Mouse (Mus musculus) frontal cortex, postnatal 25 days (tissue): Measurements from ENCODE around the gene Cfi.

Source experiments
- DNase-seq, 2 experiments: peaks; one replicate each; pipeline ENCODE4 v3.0.0; 2022; ENCODE audit warnings: low spot score in 2 of 2

Gene Cfi

DNA sequence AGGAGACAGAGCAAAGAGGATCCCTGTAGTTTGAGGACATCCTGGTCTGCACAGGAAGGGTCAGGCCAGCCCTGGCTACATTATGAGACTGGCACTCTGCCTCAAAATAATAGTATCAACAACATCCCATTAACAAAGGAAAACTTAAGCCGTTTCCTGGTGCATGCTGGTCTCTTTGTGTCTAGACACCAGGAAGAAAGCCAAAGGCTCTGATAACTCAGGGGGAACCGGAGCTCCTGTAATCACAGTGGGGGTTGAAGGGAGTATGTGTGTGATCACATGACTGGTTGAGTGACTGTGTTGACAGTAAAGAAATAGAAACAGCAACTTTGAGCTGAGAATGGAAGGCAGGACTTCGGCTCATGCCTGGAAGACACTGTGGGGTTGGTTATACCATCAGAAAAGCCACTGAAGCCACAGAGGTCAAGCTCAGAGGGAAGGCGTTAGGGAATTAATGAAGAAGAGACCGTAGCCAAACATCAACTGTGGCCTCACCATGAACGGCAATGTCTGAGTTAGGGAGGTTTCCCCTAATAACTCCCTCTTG lies at the start of gene Cfi:
Cfi (plus strand) TSS at position 497 of the 547 bp plus-strand sequence.
- no peak for DNase-seq

DNA sequence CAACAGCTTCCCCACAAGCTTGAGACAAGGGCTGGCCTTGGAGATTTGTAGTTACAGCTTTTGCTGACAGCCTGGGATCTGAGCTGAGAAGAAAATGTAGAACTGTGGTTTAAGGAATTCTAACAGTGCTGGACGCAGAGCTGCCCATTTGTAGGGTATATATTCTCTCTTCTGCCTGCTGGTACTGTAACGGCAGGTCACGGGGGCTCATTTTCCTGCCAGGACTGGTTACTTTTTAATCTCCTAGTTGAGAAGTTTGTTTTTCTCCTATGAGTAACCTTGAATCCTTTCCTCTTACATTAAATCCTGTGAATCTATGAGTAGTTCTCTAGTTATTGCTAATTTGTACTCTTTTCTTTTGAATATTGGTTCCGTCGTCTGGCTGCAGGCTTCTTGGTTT lies 41.9 kb upstream of the Cfi start:
- no peak for DNase-seq

GRCm38 (mm10) chr3:129797341-129797740 lies 38.3 kb upstream of the Cfi start:
- DNase-seq, result no peak

DNA sequence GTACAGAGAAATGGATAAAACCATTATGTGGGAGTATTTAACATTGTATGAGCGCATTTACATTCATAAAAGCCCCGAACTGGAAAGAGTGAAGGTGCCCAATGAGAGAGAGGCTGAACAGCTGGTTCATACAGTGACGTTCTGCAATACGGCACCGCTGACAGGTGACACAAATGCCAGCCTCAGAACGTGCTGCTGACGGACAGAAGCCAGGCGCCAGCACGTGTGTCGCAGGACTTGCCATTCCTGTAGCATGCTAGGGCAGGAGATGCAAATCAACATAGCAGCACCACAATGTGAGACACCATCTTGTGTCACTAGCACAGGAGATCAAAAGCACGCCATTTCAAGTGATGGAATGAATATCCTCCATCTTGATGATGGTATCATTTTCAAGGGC lies 37.1 kb upstream of the Cfi start:
- no peak for DNase-seq

DNA sequence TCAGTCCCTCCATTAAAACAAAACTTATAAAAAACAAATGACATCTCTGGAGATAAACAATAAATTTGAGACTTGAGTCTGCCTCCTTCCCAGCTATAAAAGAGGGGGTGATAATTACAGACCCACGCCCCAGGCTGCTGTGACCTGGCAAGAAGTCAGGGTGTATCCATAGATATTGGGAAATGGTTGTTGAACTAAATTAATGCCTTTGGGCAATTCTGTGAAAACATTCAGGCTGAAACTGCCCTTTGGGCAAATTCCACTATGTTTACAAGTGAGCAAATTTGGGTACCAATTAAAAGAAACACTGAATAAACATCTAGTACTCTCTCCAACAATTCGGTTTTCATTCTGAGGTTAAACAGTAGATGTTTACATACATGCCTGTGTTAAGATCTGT lies 36.7 kb upstream of the Cfi start:
- no peak for DNase-seq

- no peak for DNase-seq
Observed at GRCm38 (mm10) chr3:129803765-129804164, 31.9 kb upstream of the Cfi start, which contains the start of gene Lrit3. Gene Lrit3 (minus strand): TSS chr3:129804030.

DNA sequence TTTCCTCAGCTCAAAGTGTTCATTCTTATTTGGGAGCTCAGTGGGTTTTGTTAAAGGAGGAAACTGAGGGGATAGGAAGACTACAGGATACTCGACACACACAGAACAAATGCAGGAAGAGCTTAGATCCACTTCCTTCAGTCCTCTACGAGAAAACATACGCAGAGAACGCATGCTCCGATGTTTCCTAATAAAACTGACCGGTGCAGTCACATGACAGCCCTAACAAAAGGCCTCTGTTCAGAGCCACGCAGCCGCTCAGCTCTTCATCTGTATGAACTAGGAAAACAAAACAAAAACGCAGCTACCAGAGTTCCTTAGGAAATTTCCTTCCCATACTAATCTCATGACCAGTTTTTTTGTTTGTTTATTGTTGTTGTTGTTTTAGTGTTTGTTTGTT lies 14.8 kb upstream of the Cfi start:
- DNase-seq, result no peak

- DNase-seq, result no peak
Observed at GRCm38 (mm10) chr3:129821736-129822135, 13.9 kb upstream of the Cfi start.

- DNase-seq, result no peak
Observed at GRCm38 (mm10) chr3:129822206-129822775, 13.4 kb upstream of the Cfi start, which contains the start of gene Rrh. Gene Rrh (minus strand): TSS chr3:129822587.

DNA sequence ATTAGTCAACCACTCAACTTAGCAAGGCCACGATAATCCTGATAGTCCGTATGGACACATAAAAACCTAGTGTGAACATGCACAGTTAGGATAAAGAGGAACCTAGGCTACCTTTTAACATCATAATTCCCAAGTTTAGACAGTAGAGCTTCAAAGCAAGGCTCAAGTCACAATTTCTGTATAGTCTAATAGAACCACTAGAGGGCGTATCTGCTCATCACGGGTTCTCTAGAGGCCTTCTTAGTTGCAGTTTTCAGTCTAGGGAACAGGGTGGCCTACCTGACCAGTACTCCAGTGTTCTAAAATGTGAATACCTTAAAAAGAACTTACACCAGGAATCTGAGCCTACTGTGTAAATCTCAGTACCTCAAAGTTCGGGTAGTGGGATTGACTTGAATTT lies 12.4 kb upstream of the Cfi start:
- DNase-seq, result no peak

DNA sequence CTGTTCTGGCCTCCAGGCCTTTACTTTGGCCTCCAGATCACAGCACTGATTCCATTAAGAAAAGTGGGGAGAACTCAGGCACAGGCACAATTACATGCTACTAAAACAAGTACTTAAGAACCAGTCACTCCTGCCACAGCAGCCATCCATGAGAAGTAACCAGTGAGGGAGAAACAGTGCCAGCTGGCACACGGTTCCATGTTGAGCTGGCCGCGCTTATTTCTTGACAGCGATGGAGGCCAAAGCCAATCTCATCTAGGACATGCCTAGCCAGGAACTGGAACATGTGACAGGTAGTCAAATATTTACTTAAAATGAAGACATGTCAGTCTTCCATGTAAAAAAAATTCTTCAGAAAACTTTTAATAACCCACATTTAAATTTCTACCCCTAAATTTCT lies 11.5 kb upstream of the Cfi start:
- DNase-seq, result no peak

DNA sequence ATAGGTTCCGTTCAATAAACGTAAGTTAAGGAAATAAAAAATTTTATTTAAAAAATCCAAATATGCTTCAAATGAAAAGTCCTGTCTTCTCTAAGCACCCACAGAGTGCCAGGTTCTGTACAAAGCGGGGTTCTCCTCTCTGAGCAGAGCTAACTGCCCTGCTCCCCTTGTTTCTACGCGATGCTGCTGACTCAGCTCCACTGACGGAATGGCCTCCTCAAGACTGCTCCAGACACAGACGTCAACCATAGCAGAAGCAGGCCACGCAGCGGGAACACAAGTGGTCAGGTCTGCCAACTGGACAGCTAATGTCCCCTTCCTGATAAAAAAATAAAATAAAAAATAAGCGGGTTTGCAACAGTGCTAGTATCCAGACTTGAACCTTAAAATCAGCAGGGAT lies 10.8 kb upstream of the Cfi start:
- DNase-seq, result no peak

DNA sequence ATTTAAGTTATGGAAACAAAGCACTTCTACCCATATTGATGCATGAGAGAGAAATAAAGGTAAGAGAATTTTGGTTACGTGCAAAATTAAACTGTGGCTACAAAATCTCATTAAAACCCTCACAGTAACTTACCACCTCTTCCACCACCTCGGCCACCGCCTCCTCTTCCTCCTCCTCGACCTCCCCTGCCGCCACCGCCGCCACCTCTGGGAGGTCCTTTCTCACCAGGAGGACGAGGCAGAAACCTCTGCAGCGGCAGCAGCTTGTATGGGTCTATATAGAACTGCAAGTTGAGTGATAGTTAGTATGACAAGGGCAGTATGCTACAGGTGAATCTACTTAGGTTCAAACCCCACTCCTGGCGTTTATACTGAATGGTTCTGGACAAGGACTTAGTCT lies 9.0 kb upstream of the Cfi start:
- no peak for DNase-seq

DNA sequence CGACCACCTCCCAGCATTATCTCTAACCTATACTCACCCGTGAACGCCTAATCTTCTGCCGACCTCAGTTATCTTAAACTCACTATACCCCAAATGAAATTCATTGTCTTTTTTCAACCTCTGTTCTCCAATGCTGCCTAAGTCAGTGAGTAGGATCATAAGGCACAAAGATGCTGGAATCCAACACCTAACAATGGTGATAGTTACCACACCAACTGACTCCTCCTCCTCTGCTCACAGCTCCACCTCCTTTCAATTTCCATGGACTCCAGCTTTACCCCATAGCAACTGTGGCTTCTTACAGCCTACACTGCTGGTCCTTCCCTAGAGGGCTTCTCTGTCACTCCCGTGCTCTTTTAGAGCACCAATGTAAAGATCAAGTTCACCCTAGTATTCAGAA lies 8.0 kb upstream of the Cfi start:
- no peak for DNase-seq

GRCm38 (mm10) chr3:129830626-129831025 lies 5.1 kb upstream of the Cfi start:
- DNase-seq, result peak in 1 of 2 experiments; percentile 15

DNA sequence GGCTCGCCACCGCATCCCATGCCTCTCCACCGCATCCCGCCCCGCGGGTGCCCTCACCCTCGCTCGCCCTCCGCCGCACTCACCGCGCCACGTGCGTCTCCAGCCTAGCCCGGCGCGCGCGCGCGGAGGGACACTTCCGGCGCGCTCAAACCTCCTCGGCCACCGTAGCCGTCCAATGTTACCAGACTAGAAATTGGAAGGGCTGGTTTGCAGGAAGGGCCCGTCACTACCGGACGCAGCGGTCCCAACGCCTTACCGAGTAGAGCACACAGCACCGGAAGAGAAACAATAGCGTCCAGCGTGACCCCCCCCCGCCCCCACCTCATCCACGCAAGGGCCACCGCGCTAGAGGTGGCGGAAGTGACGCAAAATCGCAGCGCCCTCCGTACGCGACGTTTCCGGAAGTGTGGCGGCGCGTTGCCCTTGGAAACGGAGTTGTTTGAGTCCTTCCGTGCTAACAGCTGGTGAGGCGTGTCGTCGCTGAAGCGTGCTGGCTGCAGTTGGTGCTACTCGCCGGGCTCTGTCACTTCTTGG lies 4.6 kb upstream of the Cfi start, which contains the start of gene Gar1:
Gar1 (minus strand) TSS at position 362 of the 534 bp plus-strand sequence.
- peak; percentile 87 to 95 for DNase-seq

GRCm38 (mm10) chr3:129836051-129836697 lies 490 bp downstream of the Cfi start:
- no peak for DNase-seq

DNA sequence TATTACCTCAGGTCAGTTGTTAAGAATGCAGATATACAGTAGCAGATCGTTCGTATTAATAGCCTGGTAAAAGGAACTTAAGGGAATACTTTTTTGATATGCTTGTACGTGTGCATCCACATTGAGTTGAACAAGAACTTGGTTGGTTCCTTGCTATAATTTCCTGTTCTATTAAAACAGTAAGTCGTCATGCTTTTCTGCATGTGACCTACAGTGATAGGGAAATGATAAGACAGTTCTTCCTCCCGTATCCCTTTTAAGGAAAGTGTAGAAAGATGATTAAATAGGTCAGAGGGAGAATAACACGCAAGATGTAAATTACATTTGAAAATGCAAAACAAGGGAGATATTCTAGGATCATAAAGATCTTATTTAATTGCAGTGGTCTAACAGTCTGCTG lies 1.3 kb downstream of the Cfi start:
- no peak for DNase-seq

GRCm38 (mm10) chr3:129838017-129838416 lies 2.3 kb downstream of the Cfi start:
- no peak for DNase-seq

DNA sequence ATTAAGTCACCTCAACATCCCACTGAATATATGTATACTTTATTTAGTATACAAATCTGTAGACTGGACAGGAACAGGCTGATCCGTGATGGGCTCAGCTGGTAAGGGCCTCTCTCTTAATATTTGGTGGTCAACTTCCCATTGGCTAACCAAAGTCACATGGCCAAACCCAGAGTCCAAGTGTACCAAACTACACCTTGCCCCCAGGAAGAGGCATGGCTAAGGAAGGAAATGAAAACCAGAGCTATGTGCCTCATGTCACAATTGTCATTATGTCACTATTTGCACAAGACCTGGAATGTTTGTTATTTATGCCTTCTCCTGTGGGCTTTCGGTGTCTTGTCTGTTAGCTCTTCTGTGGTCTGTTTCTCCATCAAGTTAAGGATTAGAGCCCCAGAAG lies 10.2 kb downstream of the Cfi start:
- no peak for DNase-seq

- DNase-seq, result no peak
Observed at GRCm38 (mm10) chr3:129846846-129847245, 11.2 kb downstream of the Cfi start.

DNA sequence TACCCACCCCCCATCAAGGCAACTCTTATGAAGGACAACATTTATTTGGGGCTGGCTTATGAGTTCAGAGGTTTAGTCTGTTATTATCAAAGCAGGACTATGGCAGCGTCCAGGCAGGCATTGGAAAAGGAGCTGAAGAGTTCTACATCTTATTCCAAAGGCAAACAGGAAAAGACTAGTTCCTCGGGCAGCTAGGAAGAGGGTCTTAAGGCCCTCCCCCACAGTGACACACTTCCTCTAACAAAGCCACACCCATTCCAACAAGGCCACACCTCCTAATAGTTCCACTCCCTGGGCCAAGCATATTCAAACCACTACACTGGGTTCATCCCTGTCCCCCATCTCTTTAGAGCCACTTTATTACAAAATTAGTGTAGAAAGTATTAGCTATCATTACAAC lies 26.9 kb downstream of the Cfi start:
- no peak for DNase-seq

GRCm38 (mm10) chr3:129863698-129864097 lies 28.0 kb downstream of the Cfi start:
- peak in 1 of 2 experiments; percentile 9 for DNase-seq
